Mouse (Mus musculus) left cerebral cortex, postnatal 4 days (tissue): ENCODE data around the gene Fbxo24. TPM values are rescaled to one million over a fixed set of nuclear protein-coding genes. Genes with fewer than 3 reads are reported as not detected.

Experiments used
- DNase-seq: peaks from one replicate; pipeline ENCODE4 v3.0.0-alpha.2; 2022
- intact Hi-C: fragments of 180-260 bp; cut with DNase I; formaldehyde crosslinking; loops from one replicate; pipeline ENCODE4 v1.15.1; 2025
- total RNA-seq, 2 experiments: library from RNA; stranded (reverse); gene quantifications; 2 replicates each; pipeline ENCODE4 v1.2.3; 2021

Fbxo24 gene
- under 1 TPM in 1 of 2 experiments, not detected in 1; 0.20 TPM for total RNA-seq

- DNase-seq, result peak; percentile 100
- intact Hi-C loops, result no loop called here
Observed at GRCm38 (mm10) chr5:137628498-137629305, at the start of gene Fbxo24, which contains the start of the genes Lrch4 and Gm20605. TSS of gene Fbxo24 (minus strand) at chr5:137629002. TSS of gene Lrch4 (plus strand) at chr5:137629121. TSS of gene Gm20605 (plus strand) at chr5:137629175.

GRCm38 (mm10) chr5:137677859-137678258, 49.1 kb upstream of the Fbxo24 start:
- intact Hi-C loops, result no loop called here
- no peak for DNase-seq

- no peak for DNase-seq
- intact Hi-C loops, result no loop called here
Observed at GRCm38 (mm10) chr5:137674786-137675185, 46.0 kb upstream of the Fbxo24 start.

GRCm38 (mm10) chr5:137673015-137673414, 44.2 kb upstream of the Fbxo24 start:
- DNase-seq, result no peak
- intact Hi-C loops, result no loop called here

GRCm38 (mm10) chr5:137672361-137672760, 43.6 kb upstream of the Fbxo24 start:
- intact Hi-C loops, result no loop called here
- no peak for DNase-seq

GRCm38 (mm10) chr5:137671443-137672240, 42.8 kb upstream of the Fbxo24 start:
- DNase-seq, result no peak

GRCm38 (mm10) chr5:137670240-137670639, 41.4 kb upstream of the Fbxo24 start:
- DNase-seq, result no peak
- intact Hi-C loops, result no loop called here

More at GRCm38 (mm10) chr5:137671443-137672240, 42.8 kb upstream of the Fbxo24 start:
- intact Hi-C loops, result no loop called here

- DNase-seq, result peak; percentile 56
- intact Hi-C loops, result no loop called here
Observed at GRCm38 (mm10) chr5:137668971-137669370, 40.2 kb upstream of the Fbxo24 start.

GRCm38 (mm10) chr5:137663057-137663456, 34.3 kb upstream of the Fbxo24 start:
- no peak for DNase-seq
- intact Hi-C loops, result no loop called here

- no peak for DNase-seq
- intact Hi-C loops, result no loop called here
Observed at GRCm38 (mm10) chr5:137660064-137660688, 31.4 kb upstream of the Fbxo24 start.

- peak; percentile 77 for DNase-seq
- intact Hi-C loops, result loop anchor here (5.0 kb wide), 2 partner anchors 85 to 100 kb away; partner anchors contain the start of gene Nyap1
Observed at GRCm38 (mm10) chr5:137656977-137657376, 28.2 kb upstream of the Fbxo24 start.

- DNase-seq, result peak; percentile 38
- intact Hi-C loops, result loop anchor here (5.0 kb wide), 2 partner anchors 88 to 103 kb away; partner anchors contain the start of gene Nyap1
Observed at GRCm38 (mm10) chr5:137654746-137655145, 25.9 kb upstream of the Fbxo24 start.

GRCm38 (mm10) chr5:137653366-137653765, 24.6 kb upstream of the Fbxo24 start:
- DNase-seq, result no peak
- intact Hi-C loops, result no loop called here

GRCm38 (mm10) chr5:137652474-137652873, 23.7 kb upstream of the Fbxo24 start:
- intact Hi-C loops, result no loop called here
- peak; percentile 73 for DNase-seq

- DNase-seq, result no peak
- intact Hi-C loops, result no loop called here
Observed at GRCm38 (mm10) chr5:137649669-137650571, 21.1 kb upstream of the Fbxo24 start.

GRCm38 (mm10) chr5:137649251-137649650, 20.4 kb upstream of the Fbxo24 start:
- intact Hi-C loops, result no loop called here
- DNase-seq, result no peak

GRCm38 (mm10) chr5:137647827-137648601, 19.2 kb upstream of the Fbxo24 start:
- intact Hi-C loops, result no loop called here
- DNase-seq, result no peak

GRCm38 (mm10) chr5:137645652-137646091, 16.9 kb upstream of the Fbxo24 start, which contains the start of gene Irs3:
TSS of gene Irs3 (minus strand) at chr5:137645714.
- DNase-seq, result no peak
- intact Hi-C loops, result no loop called here

GRCm38 (mm10) chr5:137645091-137645651, 16.4 kb upstream of the Fbxo24 start:
- intact Hi-C loops, result no loop called here

More at GRCm38 (mm10) chr5:137645091-137645651, 16.4 kb upstream of the Fbxo24 start:
- DNase-seq, result no peak
